Mouse (Mus musculus): Measurements from ENCODE around the gene Nosip.

GRCm38 (mm10) chr7:45119780-45120709, 57.8 kb downstream of the Nosip start:
- TF ChIP-seq CTCF (IDR thresholded peaks at IDR 0.05; ENCODE audit: low read depth, low read length): no peak
- no peak for TF ChIP-seq POLR2A (IDR thresholded peaks at IDR 0.05; ENCODE audit: borderline replicate concordance, low read depth, low read length)
